Mouse (Mus musculus): ENCODE measurements around the gene Fbxo3.
"Not testable (repeated sequence)": the region's sequence is repeated elsewhere in the genome, so short reads cannot be mapped to it uniquely, and the experiment has no call there.

Fbxo3 gene

DNA sequence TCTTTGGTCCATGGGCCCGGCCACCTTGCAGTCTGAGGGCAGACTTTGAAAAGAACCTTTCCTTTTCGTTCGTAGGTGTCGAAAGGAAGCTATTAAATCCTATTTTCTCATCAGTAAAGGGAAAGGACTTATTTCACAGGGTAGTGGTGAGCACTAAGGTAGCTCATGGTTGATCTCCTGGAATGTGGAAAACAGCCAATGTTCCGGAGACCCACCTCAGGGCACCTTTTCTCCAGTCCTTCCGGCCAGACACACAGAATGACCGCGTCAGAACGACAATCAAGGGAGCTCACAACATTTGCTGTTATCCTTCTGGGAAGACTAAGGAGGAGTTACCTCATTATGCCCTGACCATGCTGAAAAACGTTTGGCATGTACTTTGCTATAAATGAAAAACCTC, 68.7 kb downstream of the Fbxo3 start:
- no peak for DNase-seq (ENCODE audit: extremely low spot score)

DNA sequence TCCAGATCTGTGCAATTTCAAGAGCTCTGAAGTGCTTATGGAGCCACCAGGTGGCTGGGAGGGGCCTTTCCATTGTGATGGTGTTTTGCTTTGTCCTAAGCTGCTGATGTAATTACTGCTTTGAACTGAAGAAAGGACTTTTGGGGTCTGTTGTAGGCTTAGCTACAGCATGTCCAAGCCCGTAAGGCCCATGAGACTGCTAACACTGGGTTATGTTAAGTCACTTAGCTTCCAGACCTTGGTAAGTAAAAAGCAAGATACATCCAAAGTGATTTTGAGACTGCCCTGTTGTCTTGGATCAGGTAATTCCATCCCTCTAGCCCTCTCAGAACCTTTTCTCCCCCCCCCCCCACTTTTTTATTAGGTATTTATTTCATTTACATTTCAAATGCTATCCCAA, 69.3 kb downstream of the Fbxo3 start:
- not testable (repeated sequence) for DNase-seq (ENCODE audit: extremely low spot score)

GRCm38 (mm10) chr2:104097396-104097795, 69.9 kb downstream of the Fbxo3 start:
- not testable (repeated sequence) for DNase-seq (ENCODE audit: extremely low spot score)

GRCm38 (mm10) chr2:104098529-104099230, 71.2 kb downstream of the Fbxo3 start:
- DNase-seq (ENCODE audit: extremely low spot score) = no peak

GRCm38 (mm10) chr2:104099231-104099585, 71.7 kb downstream of the Fbxo3 start:
- DNase-seq (ENCODE audit: extremely low spot score) = no peak

DNA sequence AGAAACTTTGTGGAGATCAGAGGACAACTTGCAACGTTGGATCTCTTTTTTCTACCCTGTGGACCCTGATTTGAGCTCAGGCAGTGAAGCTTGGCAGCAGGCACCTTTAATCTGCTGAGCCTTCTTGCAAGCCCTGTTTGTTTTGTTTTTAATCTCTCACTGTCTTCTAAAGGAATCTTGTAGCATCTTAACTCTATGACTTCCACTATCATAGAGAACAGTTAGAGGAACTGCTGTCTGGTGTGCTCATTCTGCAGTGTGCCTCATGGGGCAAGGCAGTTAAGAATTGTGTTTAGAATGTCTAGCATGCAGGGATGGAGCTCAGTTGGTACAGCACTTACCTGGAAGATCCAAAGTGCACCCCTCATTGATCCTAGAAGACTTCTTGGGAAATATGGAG, 72.4 kb downstream of the Fbxo3 start:
- DNase-seq (ENCODE audit: extremely low spot score) = no peak

- DNase-seq (ENCODE audit: extremely low spot score) = no peak
These were observed 77.3 kb downstream of the Fbxo3 start for GRCm38 (mm10) chr2:104104800-104105199.

DNA sequence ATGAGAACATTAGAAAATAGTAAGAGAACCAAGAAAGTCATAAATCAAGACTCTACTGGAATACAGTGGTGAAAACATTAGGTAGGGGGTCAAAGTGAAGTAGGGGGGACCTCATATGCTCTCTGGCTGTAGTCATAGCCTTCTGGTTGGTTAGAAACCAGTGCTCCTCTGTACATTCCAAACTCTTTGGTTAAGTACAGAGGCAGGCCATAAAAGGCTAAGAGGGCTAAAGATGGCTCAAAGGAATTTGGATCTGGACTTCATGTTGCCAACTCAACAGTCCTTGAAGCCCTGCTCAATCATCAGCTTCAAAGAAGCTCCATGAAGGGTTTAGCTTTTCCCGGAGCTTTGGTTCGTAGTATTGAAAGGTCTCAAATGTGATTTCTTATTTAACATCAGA, 81.5 kb downstream of the Fbxo3 start:
- not testable (repeated sequence) for DNase-seq (ENCODE audit: extremely low spot score)

DNA sequence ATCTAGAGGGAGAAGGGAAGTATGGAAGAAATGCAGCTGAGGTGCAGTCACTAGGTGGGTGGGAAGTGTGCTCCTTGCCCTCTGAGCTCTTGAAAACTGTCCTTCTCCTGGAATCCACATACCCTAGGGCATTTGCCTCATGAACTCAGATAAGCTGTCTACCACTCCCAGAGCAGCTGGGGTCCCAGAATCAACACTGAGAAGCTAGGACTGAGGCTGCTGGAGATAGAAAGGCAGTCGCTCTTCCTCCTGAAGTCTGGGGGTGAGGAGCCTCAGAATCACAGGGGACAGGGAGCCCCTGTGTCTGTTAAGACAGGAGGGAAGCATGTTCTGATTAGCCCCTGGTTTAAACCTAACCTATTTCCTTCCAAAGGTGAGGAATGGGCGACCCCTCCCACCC, 82.0 kb downstream of the Fbxo3 start:
- no peak for DNase-seq (ENCODE audit: extremely low spot score)

DNA sequence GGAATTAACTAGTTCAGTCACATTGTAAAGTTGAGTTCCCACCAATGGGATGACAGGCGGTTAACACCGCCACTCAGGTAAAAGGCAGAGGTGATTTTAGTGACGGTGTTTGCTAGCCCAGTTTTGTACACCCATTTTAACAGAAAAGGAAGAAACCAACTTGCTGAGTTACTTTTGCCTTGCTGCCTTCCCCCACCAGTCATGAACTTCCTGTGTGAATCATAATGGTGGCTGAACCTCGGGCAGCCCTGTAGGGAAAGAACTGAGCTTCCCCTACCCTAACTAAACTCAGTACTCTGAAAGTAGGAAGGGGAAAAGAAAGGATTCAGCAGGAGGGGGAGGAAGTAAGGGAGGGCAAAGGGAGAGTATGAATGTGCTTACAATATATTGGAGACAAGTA, 82.5 kb downstream of the Fbxo3 start:
- DNase-seq (ENCODE audit: extremely low spot score) = no peak

GRCm38 (mm10) chr2:104111170-104111797, 83.8 kb downstream of the Fbxo3 start:
- not testable (repeated sequence) for DNase-seq (ENCODE audit: extremely low spot score)

All from embryo, embryonic 9.5 days (tissue).